Mouse (Mus musculus): Measurements from ENCODE around the gene Slc22a20.

DNA sequence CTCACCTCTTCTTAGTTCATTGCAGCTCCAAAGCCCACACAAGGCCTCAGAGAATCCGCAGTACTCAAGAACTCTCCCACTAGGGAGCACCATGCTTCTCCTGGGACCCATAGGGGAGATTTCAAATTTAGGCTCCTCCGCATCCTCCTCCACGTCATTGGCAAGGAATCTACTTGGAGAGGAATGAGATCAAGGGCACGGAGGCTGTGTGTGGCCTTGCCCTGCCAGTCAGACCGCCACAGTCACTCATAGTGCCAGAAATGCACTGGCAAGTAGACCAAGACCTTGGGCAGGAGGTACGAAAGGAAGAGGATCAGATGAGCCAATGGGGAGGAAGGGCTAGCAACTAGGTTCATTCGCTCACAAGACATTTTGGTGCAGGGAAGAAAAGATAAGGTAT lies 38.0 kb upstream of the Slc22a20 start:
- no peak for TF ChIP-seq CTCF (IDR thresholded peaks at IDR 0.05; ENCODE audit: insufficient read depth, low read depth, low read length)
- no peak for TF ChIP-seq POLR2A (IDR thresholded peaks at IDR 0.05; ENCODE audit: insufficient read depth, low read depth, low read length)

All from olfactory bulb, adult 2 months (tissue).